Mouse (Mus musculus) lung, postnatal 14 days (tissue): ENCODE measurements around the gene Shisal2a.

Source experiments
- DNase-seq: peaks from one replicate; pipeline ENCODE4 v3.0.0; 2021

The Shisal2a gene

DNA sequence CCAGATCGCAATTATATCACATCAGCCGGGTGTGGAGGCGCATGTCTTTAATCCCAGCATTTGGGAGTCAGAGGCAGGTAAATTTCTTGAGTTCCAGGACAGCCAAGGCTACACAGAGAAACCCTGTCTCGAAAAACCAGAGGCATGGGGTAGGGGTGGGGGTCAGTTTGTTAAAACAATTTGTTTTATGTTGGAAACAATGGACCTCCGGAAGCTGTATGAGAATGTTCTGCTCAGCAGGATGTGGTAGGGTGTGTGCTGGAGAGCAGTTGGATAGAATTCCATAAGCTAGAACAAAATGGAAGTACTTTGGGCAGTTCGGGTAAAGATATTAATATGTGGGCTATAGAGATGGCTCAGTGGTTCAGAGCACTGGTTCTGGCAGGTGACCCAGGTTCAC is 47.7 kb downstream of the Shisal2a start:
- DNase-seq = no peak

DNA sequence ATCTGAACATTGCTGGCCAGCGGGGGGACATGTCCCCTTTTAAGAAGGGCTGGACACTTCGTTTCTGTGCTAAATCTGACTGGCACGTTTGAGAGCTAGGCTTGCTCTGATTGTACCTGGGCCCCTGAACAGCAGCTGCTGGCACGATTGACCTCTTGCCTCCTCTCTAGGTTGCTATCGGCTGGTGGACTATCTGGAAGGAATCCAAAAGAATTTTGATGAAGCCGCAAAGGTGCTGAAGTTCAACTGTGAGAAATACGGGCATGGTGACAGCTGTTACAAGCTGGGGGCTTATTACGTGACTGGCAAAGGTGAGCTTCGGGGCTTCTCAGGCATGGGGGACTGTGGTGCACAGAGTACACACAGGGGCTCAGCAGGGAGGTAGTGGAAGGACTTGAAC is 51.1 kb downstream of the Shisal2a start:
- DNase-seq = no peak

GRCm38 (mm10) chr4:108329840-108330239 is 53.3 kb downstream of the Shisal2a start:
- DNase-seq = no peak

GRCm38 (mm10) chr4:108327730-108328484 is 55.2 kb downstream of the Shisal2a start, which contains the start of gene Coa7:
TSS of gene Coa7 (plus strand) at chr4:108328140.
- DNase-seq = peak; percentile 98

GRCm38 (mm10) chr4:108327071-108327579 is 56.0 kb downstream of the Shisal2a start:
- DNase-seq = peak; percentile 26

- no peak for DNase-seq
Observed at GRCm38 (mm10) chr4:108323588-108323987, 59.6 kb downstream of the Shisal2a start.

- DNase-seq = no peak
Observed at GRCm38 (mm10) chr4:108320627-108321380, 62.3 kb downstream of the Shisal2a start.

GRCm38 (mm10) chr4:108319747-108320146 is 63.4 kb downstream of the Shisal2a start:
- DNase-seq = no peak

GRCm38 (mm10) chr4:108318649-108319615 is 64.2 kb downstream of the Shisal2a start:
- no peak for DNase-seq
